Mouse (Mus musculus): ENCODE data around the gene Tcp11.

The Tcp11 gene

GRCm38 (mm10) chr17:28084964-28085363 is 4.5 kb upstream of the Tcp11 start:
- peak; percentile 50 for DNase-seq (ENCODE audit: extremely low read depth, low read depth)

- no peak for DNase-seq (ENCODE audit: extremely low read depth, low read depth)
Measured at GRCm38 (mm10) chr17:28084395-28084905, 4.0 kb upstream of the Tcp11 start.

- DNase-seq (ENCODE audit: extremely low read depth, low read depth), result no peak
Measured at GRCm38 (mm10) chr17:28082863-28083262, 2.4 kb upstream of the Tcp11 start.

GRCm38 (mm10) chr17:28081856-28082255 is 1.4 kb upstream of the Tcp11 start:
- no peak for DNase-seq (ENCODE audit: extremely low read depth, low read depth)

- no peak for DNase-seq (ENCODE audit: extremely low read depth, low read depth)
Measured at GRCm38 (mm10) chr17:28081385-28081784, 946 bp upstream of the Tcp11 start.

- DNase-seq (ENCODE audit: extremely low read depth, low read depth), result no peak
Measured at GRCm38 (mm10) chr17:28080817-28081165, 352 bp upstream of the Tcp11 start.

GRCm38 (mm10) chr17:28079618-28080017 is 821 bp downstream of the Tcp11 start:
- peak; percentile 66 for DNase-seq (ENCODE audit: extremely low read depth, low read depth)

GRCm38 (mm10) chr17:28078028-28078427 is 2.4 kb downstream of the Tcp11 start:
- no peak for DNase-seq (ENCODE audit: extremely low read depth, low read depth)

GRCm38 (mm10) chr17:28074486-28074885 is 6.0 kb downstream of the Tcp11 start:
- DNase-seq (ENCODE audit: extremely low read depth, low read depth), result no peak

- DNase-seq (ENCODE audit: extremely low read depth, low read depth), result no peak
Measured at GRCm38 (mm10) chr17:28072730-28073129, 7.7 kb downstream of the Tcp11 start.

GRCm38 (mm10) chr17:28070256-28070655 is 10.2 kb downstream of the Tcp11 start:
- DNase-seq (ENCODE audit: extremely low read depth, low read depth), result no peak

- DNase-seq (ENCODE audit: extremely low read depth, low read depth), result no peak
Measured at GRCm38 (mm10) chr17:28069446-28069845, 11.0 kb downstream of the Tcp11 start.

- DNase-seq (ENCODE audit: extremely low read depth, low read depth), result no peak
Measured at GRCm38 (mm10) chr17:28067303-28067702, 13.1 kb downstream of the Tcp11 start.

- peak; percentile 60 for DNase-seq (ENCODE audit: extremely low read depth, low read depth)
Measured at GRCm38 (mm10) chr17:28063163-28063562, 17.3 kb downstream of the Tcp11 start.

- DNase-seq (ENCODE audit: extremely low read depth, low read depth), result no peak
Measured at GRCm38 (mm10) chr17:28062710-28063109, 17.7 kb downstream of the Tcp11 start.

GRCm38 (mm10) chr17:28061472-28061871 is 19.0 kb downstream of the Tcp11 start:
- no peak for DNase-seq (ENCODE audit: extremely low read depth, low read depth)

GRCm38 (mm10) chr17:28060681-28061080 is 19.8 kb downstream of the Tcp11 start:
- no peak for DNase-seq (ENCODE audit: extremely low read depth, low read depth)

- no peak for DNase-seq (ENCODE audit: extremely low read depth, low read depth)
Measured at GRCm38 (mm10) chr17:28058346-28058745, 22.1 kb downstream of the Tcp11 start.

GRCm38 (mm10) chr17:28052293-28052863 is 28.1 kb downstream of the Tcp11 start:
- DNase-seq (ENCODE audit: extremely low read depth, low read depth), result no peak

GRCm38 (mm10) chr17:28050210-28050609 is 30.2 kb downstream of the Tcp11 start:
- no peak for DNase-seq (ENCODE audit: extremely low read depth, low read depth)

GRCm38 (mm10) chr17:28048425-28048824 is 32.0 kb downstream of the Tcp11 start:
- DNase-seq (ENCODE audit: extremely low read depth, low read depth), result no peak

GRCm38 (mm10) chr17:28047520-28047919 is 32.9 kb downstream of the Tcp11 start:
- DNase-seq (ENCODE audit: extremely low read depth, low read depth), result no peak

GRCm38 (mm10) chr17:28047017-28047416 is 33.4 kb downstream of the Tcp11 start:
- no peak for DNase-seq (ENCODE audit: extremely low read depth, low read depth)

GRCm38 (mm10) chr17:28042299-28042771 is 38.1 kb downstream of the Tcp11 start:
- DNase-seq (ENCODE audit: extremely low read depth, low read depth), result no peak
